Mouse (Mus musculus): ENCODE measurements at regions not wholly inside any gene's neighbourhood (a gene's known extent, or its start where the extent isn't known, plus 50 kb on each side); places are given as distances from the start of the nearest gene placed in this dataset.

DNA sequence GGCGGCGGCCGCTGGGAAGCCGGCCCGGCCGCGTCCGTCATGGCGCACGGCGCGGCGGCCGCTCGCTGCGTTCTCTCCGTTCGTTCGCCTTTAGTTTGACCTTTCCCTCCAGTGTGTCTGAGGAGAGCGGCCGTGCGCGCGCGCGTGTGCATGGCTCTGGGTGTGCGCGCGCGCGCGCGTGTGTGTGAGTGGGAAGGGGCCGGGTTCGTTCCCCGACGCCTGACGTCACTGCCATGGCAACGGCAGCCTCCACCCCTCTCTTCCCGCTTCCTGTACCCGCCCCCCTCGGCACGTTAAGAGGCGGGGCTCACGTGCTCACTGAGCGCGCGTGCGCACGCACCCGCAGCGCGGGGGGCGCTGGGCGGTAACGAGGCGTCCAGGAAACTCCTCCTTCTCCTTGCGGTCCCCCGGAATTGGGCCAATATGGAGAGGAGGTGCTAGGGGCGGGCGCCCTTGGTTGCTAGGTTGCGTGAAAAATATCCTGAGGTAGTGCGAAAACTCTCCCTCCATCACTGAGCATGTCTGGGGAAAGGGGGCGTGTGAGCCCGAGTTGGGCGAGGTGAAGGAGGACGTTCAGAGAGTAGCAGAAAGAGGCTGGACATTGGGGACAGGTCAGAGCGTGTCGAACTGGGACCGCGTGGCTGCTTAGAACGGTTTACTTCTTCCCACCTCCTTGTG is 1862.5 kb upstream of the Lrrc6 start:
- DNase-seq (ENCODE audit: low read depth), result peak; percentile 100

DNA sequence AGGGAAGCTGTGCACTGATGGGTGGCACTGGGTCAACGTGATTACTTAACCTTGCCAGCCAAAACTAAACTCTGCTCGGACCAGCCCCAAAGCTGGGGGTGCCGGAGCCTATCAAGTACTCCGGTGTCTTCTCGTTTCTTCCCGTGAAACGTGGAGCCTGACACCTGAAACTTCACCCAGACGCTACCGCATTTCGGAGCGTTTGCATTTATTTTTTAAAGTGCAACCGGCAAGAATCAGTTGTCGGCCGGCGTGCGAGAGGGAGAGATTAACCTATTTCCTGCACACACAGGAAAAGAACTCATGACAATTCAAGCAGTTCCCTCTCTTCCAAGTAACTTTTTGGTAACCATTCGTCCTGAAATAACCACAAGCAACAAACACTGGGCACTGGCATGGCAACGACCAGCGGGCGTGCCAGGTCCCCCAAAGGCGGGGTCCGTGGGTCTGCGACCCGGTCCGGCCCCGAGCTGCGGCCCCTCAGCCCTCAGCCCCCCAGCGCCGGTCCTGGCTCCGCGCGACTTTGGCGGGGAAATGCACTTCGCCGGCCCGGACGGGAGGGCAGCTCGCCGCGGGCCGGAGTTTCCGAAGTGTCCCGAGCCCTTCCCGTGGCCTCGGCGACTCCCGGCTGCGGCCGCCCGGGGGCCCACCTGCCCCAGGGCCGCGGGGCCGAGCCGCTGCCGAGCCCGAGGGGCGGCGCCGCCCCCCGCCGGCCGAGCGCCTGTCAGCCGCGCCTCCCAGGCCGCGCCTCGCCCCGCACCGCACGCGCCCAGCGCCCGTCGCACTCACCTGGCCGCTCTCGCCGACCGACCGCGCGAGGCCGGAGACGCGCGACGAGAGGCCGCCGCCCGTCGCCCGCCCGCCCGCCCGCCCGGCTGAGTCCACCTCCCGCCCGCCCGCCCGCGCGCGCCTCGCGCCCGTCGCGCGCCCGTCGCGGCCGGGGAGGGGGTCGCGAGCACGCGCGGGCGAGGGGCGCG is 1861.7 kb upstream of the Lrrc6 start:
- peak; percentile 71 for DNase-seq (ENCODE audit: low read depth)

DNA sequence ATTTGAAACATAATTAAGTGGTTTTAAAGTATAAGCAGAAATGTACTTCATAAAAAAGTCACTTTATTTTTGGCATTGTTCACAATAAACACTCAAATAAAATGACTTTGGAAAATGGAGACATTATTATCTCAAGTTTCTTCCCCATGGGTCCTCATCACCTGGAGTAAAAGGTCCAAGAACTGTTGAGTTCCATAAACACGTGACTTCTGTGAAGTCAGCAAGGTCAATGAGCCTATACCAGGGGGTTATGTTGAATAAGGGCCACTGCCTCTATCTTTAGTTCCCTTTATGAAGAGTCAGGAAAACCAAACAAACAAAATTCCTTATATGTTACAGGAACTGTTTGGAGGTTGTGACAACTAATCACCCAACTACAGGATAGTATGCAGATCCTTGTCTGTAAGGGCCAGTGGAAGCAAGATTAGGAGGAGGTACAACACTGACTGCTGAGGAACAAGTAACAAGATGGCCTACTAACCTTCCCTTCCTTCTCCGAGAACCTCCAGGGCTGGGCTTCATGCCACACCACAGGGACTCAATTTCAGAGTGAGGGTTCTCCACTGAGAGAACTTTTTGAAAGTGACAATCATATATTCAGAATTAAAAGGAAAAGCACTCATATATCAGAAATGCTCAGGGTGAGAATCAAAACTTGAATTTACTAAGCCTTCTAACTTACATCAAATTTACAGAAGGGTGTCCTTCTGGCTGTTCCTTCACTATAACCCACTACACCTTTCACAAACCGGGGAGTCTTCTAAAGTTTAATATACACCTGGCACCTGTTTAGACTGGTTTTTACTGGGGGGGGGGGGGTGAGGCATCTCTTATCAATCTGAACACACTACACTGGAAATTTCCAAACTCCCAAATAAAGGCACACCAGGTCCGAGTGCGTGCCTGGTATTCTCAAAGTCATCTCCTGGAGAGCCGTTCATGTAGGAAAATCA is 1860.5 kb upstream of the Lrrc6 start:
- peak; percentile 16 for DNase-seq (ENCODE audit: low read depth)

DNA sequence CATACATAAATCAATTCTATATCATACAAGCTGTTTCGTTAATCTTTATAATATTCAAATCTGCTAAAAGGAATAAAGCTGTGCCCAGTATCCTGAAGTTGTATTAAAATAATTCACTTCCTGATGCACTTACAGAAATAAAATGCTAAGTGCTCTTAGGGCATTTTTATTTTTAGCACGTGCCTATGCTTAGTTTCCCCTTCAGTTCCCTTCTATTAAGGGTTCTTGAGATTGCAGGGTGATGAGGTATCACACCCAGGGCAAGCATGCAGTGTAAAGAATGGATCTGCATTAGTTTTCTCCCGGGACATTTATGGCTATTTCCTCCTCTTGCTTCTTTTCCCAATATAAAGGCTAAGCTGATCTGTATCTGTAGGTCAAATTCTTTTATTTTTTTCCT is 1858.8 kb upstream of the Lrrc6 start:
- DNase-seq (ENCODE audit: low read depth), result no peak

DNA sequence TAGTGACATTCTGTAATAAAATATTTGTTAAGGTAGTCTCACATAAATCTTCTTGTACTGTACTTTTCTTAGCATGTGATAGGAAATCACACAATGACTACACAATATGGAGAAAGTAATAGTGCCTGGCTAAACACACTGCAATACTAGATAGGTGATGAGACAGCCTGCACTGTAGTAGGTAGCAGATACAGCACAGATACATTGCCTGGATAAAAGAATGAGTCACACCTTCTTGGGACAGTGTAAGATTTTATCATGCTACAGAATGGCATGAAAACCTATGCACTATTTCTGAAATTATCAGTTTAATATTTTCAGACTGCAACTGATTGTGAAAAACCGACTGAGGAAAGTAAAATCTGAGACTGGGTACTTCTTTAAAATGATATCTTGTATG is 1855.2 kb upstream of the Lrrc6 start:
- DNase-seq (ENCODE audit: low read depth), result no peak

DNA sequence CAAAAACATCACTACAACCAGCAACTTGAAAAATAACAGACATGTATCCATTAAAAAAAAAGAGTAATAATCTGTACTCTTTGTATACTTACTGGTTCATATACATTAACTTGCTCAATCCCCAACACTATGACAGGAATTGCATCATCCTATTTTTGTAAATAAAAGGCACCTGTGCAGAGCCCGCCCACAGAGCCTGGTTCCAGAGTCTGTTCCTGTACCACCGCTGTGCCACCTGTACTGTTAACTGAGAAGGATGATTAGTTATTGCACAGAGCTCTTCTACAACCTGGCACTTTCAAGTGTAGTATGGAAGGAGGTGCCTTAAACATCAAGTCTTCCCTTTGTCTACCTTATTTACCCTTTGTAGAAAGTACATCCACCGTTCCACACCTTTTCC is 1843.9 kb upstream of the Lrrc6 start:
- no peak for DNase-seq (ENCODE audit: low read depth)

DNA sequence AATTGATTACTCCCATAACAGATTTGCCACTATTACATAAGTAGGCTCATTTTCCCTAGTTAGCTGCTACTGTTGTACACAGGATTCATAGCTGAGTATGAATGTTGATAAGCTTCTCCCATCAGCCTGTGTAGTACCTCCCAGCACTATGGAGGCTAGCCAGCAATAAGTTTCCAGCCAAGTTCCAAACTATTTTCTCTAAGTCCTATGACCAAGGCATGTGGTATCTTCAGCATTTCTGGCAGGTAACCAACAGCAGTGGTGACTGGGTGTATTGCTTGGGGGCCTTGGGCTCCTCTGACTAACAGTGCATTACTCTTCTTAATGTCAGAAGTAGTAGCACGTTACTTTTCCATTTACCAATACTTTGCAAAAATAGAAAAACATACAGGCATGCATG is 1841.8 kb upstream of the Lrrc6 start:
- DNase-seq (ENCODE audit: low read depth), result no peak

DNA sequence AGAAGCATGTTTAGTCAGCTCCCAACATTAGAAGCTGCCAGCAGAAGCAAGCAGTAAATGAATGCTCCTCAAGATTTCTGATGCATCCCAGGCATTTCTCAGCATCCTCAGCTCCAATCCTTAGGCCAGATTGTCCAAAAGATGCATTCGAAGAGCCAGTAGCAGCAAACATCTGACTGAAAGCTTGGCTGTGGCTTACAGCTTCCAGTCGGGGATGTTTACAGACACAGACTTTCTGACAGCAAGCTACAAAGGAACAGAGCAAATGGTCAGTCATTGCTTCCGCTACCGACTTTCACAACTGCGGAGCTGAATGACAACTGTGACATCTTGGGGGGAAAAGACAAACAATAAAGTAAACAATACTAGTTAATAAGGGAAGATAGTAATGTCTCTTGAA is 1840.3 kb upstream of the Lrrc6 start:
- DNase-seq (ENCODE audit: low read depth), result no peak

DNA sequence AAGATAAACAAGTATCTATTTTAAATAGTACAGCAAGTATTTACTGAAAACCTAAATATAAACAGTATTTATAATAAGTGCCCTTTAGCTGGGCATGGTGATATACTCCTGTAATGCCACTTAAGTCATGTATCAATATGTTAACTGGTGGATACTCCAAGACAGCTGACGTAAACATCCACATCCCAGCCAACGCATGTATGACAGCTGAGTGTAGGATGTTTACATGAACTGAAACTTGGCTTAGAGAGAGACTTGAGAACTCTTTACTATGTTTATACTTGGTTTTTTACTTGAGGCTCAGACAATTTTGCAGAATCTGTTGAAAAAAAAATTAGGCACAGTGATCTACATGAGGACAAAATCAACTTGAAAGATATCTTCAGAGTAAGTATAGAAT is 1836.6 kb upstream of the Lrrc6 start:
- DNase-seq (ENCODE audit: low read depth), result no peak

DNA sequence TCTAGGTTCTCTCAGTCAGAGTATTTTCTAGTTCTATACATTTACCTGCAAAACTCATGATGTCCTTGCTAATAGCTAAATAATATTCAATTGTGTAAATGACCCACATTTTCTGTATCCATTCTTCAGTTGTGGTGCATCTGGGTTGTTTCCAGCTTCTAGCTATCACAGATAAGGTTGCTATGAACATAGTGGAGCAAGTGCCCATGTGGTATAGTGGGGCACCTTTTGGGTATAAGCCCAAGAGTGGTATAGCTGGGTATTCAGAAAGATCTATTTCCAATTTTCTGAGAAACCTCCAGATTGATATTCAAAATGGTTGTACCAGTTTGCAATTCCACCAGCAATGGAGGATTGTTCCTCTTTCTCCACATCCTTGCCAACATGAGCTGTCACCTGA is 1835.1 kb upstream of the Lrrc6 start:
- no peak for DNase-seq (ENCODE audit: low read depth)

DNA sequence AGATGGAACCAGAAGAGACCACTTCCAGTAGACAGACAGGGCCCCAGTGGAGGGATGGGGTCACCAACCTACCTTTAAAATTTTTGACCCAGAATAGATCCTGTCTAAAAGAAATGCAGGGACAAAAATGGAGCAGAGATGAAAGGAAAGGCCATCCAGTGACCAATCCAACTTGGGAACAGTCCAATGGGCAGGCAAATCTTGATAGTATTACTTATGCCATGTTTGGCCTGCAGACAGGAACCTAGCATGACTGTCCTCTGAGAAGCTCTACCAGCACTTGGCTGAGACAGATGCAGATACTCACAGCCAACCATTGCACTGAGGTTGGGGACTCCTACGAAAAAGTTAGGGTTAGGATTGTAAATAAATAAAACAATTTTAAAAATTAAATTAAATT is 1815.4 kb upstream of the Lrrc6 start:
- no peak for DNase-seq (ENCODE audit: low read depth)

All from naive thymus-derived CD4-positive, alpha-beta T cell, adult 2 months (primary cell).